Mouse (Mus musculus): ENCODE data around the gene Pik3ca.

Pik3ca gene

GRCm38 (mm10) chr3:32505841-32506240, 108.4 kb downstream of the Pik3ca start:
- DNase-seq, result no peak

GRCm38 (mm10) chr3:32506366-32507225, 109.1 kb downstream of the Pik3ca start:
- no peak for DNase-seq

- DNase-seq, result peak; percentile 84 to 89
These were observed 111.3 kb downstream of the Pik3ca start for GRCm38 (mm10) chr3:32508666-32509324.

- no peak for DNase-seq
These were observed 112.3 kb downstream of the Pik3ca start, which contains the start of gene Zfp639 for GRCm38 (mm10) chr3:32509496-32510374. Gene Zfp639, plus strand, starts transcription at chr3:32510259.

- DNase-seq, result peak; percentile 98
These were observed 113.1 kb downstream of the Pik3ca start for GRCm38 (mm10) chr3:32510375-32511190.

GRCm38 (mm10) chr3:32511191-32511550, 113.7 kb downstream of the Pik3ca start:
- DNase-seq, result peak; percentile 38

- no peak for DNase-seq
These were observed 115.3 kb downstream of the Pik3ca start for GRCm38 (mm10) chr3:32512686-32513284.

- DNase-seq, result no peak
These were observed 116.1 kb downstream of the Pik3ca start for GRCm38 (mm10) chr3:32513528-32513927.
